Mouse (Mus musculus) layer of hippocampus, postnatal 14 days (tissue): ENCODE measurements around the gene Gm16181. TPM values are rescaled to one million over a fixed set of nuclear protein-coding genes. Genes with fewer than 3 reads are reported as not detected.

Experiments used
- DNase-seq, 2 experiments: peaks; one replicate each; pipeline ENCODE4 v3.0.0; 2021 to 2022; ENCODE audit warnings: low spot score in 2 of 2, mixed read lengths in 1 of 2
- total RNA-seq, 2 experiments: library from RNA; stranded (reverse); gene quantifications; 2 replicates each; pipeline ENCODE4 v1.2.3; 2021

The Gm16181 gene
- total RNA-seq, 2 experiments from 2014 or later = not detected

DNA sequence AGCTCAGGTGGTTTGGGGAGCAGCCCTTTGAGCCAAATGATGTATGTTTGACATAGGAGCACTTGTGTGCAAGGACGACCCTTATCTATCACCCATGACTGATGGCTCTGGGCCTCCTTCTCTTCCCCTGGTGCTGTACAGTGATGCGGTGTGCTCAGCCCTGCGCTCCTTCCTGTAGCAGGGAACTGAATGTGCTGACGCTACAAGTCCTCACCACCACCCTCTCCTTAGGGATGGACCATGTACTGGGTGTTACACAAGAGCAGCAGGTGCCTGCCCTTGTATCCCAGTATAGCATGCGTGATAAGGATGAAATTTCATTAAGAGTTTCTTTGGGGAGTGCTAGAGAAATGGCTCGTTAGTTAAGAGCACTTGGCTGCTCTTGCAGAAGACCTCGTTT, 26.5 kb downstream of the Gm16181 start:
- no peak for DNase-seq

DNA sequence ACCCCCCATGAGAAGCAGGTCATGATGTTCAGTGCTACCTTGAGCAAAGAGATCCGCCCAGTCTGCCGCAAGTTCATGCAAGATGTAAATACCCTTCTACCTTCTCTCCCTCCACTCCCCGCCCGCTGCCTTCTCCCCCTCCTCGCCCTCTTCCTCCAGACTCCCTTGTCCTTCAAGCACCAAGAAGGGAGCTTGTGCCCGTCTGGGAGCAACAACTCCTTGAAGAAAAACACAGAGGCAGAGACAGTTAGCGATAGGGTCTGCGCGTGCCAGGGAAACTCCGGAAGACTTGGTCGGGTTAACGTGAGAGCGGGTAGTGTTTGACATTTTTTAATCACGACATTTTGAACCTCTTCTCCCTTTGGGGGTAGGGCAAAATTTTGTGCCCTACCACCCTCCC, 28.4 kb downstream of the Gm16181 start:
- no peak for DNase-seq

- DNase-seq = no peak
Measured at GRCm38 (mm10) chr17:35249451-35250197, 29.0 kb downstream of the Gm16181 start.

DNA sequence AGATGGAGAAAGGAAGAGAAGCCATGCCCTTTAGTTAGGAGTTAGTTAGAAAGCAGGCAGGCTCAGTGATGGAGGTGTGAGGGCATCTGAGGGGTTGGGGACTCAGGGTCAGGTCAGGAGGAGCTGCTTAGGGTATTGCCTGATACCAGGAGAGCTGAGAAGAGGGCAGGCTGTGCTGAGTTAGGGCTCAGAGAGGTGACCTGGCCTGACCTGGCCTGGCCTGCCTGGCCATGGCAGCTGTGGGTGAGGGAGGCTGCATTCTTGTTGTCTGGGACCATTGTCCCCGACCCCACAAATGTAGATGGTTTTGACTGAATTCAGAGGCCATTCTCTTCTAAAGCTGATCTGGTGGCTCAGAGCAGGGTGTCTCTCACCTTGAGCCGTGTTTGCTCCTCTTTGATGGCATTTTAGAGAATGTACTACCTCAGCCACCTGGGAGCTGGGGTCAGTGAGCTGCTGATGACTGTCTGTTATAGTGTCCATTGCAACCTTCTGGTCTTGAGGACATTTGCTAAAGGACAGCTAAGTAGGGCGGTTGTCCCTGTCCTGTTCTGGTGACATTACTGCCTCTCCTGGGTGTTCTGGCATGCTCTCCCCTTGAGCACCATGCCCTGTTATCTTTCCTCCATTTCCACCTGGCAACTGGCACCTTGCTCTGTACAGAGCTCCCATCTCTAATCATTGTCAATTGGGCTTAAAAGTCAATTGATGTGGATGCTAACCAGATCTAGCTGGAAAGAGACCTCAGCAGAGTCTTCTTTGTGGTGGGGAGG, 29.9 kb downstream of the Gm16181 start:
- no peak for DNase-seq

DNA sequence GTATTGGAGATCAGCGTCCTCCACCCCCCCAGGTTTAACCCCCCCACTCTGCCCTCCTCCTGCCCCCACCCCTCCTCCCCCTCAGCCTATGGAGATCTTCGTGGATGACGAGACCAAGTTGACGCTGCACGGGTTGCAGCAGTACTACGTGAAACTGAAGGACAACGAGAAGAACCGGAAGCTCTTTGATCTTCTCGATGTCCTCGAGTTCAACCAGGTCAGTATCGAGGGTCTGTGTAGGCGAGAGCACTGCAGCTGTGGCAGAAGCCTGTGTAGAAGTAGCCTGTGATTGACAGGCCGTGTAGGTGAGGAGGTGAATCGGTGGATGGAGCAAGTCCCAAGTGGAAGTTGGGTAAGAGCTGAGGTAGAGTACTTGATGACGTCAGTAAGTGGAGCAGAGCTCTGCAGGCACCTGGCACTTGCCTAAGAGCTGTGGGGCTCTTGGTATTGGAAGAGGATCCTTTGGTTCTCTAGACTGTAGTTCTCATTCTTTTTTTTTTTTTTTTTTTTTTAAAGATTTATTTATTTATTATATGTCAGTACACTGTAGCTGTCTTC, 30.6 kb downstream of the Gm16181 start:
- no peak for DNase-seq

GRCm38 (mm10) chr17:35251981-35252380, 31.3 kb downstream of the Gm16181 start:
- DNase-seq = no peak

DNA sequence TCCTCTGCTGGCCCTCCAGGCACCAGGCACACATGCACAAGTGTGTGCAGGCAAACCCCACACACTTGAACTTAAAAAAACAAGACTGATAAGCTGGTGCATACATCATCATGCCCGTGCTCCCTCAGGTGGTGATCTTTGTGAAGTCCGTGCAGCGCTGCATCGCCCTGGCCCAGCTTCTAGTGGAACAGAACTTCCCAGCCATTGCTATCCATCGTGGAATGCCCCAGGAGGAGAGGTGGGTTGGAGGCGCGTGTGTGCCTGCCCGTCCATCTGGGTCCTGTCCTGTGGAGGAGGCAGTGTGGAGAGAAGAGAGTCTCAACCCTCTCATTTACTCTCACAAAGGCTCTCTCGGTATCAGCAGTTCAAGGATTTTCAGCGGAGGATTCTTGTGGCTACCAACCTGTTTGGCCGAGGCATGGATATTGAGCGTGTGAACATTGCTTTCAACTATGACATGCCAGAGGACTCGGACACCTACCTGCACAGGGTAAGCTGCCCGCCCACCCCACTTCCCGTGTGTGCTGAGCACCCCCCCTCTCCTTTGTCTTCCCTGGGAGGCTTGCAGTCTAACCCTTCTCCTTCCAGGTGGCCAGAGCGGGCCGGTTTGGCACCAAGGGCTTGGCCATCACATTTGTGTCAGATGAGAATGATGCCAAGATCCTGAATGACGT, 32.1 kb downstream of the Gm16181 start:
- DNase-seq = no peak

DNA sequence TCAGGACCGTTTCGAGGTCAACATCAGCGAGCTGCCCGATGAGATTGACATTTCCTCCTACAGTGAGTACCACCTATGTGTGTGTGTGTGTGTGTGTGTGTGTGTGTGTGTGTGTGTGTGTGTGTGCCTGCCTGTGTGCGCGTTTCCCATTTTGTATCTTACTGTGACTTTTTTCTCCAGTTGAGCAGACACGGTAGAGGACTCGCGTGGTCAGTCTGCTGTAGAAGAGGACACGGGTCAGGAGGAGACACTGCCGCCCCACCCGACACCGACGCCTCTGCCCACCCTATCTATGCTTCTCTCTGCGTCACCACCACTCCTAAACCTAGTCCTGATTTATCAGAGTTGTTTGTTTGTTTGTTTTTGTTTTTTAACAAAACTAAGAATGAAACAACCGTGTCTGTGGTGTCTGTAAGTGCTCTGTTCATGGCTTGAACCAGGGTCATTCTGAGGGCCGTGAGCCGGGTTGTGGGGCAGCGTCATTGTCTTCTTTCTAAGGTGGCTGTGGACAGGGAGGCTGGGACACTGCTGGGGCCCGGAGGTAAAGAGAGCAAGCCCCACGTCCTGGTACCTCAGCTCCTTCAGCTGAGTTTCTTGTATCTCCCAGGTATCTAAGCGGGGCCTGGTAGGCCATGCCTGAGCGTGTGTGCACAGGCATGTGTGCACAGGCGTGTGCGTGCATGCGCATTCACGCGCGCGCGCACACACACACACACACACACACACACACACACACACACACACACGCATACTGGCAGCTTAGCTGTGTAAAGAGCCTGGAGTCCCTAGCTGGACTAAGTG, 32.9 kb downstream of the Gm16181 start:
- no peak for DNase-seq

DNA sequence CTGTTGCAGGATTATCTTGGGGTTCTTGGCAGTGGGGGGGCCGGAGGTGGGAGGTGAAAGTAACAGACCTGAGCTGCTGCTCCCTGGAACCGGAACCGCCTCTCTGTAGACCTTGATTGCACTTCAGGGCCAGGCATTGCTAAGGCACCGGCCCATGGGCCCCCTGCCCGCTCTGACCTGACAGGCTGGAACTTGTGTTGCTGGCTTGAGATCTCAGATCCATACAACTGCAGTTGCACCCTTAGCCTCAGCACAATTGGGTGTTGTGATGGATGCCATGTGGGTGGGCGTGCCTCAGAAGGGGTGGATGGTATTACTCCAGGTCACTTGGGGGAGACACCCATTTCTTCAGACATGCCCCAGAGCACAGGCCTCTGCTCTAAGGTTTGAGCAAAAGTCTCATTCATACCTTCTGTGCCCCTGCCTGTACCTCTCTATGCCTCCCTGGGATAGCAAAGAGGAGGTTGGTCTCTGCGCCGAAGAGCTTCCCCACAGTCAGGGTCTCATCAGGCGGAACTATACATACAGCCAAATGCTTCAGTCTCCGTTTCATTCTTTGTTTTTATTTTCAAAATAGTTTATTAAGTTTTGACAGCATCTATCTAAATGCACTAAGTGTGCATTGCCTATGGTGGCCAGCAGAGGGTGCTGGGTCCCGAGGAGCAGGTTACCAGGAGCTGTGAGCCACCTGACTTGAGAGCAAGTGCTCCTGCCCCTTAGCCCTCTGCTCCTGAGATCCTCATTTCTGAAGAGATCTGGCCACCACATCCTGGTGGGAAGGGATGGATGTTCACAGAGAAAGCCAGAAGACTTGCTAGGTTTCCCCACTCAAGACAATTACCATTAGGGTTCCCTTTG, 33.8 kb downstream of the Gm16181 start:
- no peak for DNase-seq

GRCm38 (mm10) chr17:35255301-35255700, 34.7 kb downstream of the Gm16181 start:
- DNase-seq = no peak

GRCm38 (mm10) chr17:35255704-35256103, 35.1 kb downstream of the Gm16181 start:
- no peak for DNase-seq

GRCm38 (mm10) chr17:35257378-35257777, 36.7 kb downstream of the Gm16181 start:
- DNase-seq = no peak

GRCm38 (mm10) chr17:35257824-35258491, 37.3 kb downstream of the Gm16181 start:
- DNase-seq = peak; percentile 93 to 95

- DNase-seq = no peak
Measured at GRCm38 (mm10) chr17:35258492-35259478, 38.2 kb downstream of the Gm16181 start.

DNA sequence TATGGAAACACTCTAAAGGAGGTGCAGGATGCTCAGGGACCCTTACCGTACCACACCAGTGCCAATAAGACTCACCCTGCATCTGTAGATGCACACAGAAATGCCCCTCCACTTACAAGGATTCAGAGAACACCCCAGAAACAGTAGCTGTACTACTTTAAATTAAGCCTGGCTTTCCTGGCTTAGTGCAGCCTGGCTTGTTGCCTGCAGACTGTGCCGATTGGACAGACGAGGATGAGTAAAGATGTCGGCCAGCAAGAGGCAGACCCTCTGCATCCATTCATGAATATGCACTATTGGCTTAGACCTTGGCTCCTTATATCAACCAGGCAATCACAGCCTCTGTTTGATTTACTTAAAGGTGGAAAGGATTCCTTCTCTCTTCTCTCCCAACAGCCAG, 39.0 kb downstream of the Gm16181 start:
- DNase-seq = no peak

DNA sequence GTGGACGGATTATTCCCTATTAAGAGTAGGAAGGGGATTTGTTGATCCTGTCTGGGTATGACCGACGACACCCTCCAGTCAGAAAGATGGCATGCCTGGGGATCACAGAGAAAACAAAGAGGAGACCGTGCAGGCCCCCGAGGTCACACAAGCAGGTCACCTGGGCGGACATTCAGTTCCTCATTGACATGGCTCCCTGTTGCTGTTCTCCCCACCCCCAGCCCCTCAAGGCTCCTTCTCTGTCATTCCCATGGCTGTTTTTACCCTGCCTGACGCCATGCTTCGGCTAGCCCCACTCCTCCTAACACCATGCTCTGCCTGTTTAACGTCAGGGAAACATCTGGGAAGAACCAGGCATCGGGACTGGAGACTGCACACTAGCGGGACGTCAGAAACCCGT, 41.0 kb downstream of the Gm16181 start:
- no peak for DNase-seq

GRCm38 (mm10) chr17:35262664-35263522, 42.3 kb downstream of the Gm16181 start, which contains the start of gene H2-D1:
TSS of gene H2-D1 (plus strand) at chr17:35262730.
- DNase-seq = peak; percentile 94 to 97
